Mouse (Mus musculus): ENCODE results near the gene Ifi27l2b. TPM values are rescaled to one million over a fixed set of nuclear protein-coding genes. Genes with fewer than 3 reads are reported as not detected.
"Not testable (repeated sequence)": the region's sequence is repeated elsewhere in the genome, so short reads cannot be mapped to it uniquely, and the experiment has no call there.

The Ifi27l2b gene
- not detected for total RNA-seq (2021)
- long read RNA-seq, result 0 reads

GRCm38 (mm10) chr12:103457140-103457539, at the start of gene Ifi27l2b:
Ifi27l2b (minus strand) TSS chr12:103457223.
- no peak for DNase-seq (ENCODE audit: low spot score in 2 of 2)

GRCm38 (mm10) chr12:103504402-103504801, 47.4 kb upstream of the Ifi27l2b start:
- DNase-seq (ENCODE audit: low spot score in 2 of 2), result no peak

- DNase-seq (ENCODE audit: low spot score in 2 of 2), result no peak
These were observed 46.3 kb upstream of the Ifi27l2b start for GRCm38 (mm10) chr12:103503300-103503699.

GRCm38 (mm10) chr12:103499261-103499660, 42.2 kb upstream of the Ifi27l2b start:
- no peak for DNase-seq (ENCODE audit: low spot score in 2 of 2)

GRCm38 (mm10) chr12:103498768-103499167, 41.7 kb upstream of the Ifi27l2b start:
- DNase-seq (ENCODE audit: low spot score in 2 of 2), result no peak

GRCm38 (mm10) chr12:103494486-103494885, 37.5 kb upstream of the Ifi27l2b start:
- DNase-seq (ENCODE audit: low spot score in 2 of 2), result peak; percentile 33 to 49

GRCm38 (mm10) chr12:103492767-103493166, 35.7 kb upstream of the Ifi27l2b start:
- DNase-seq (ENCODE audit: low spot score in 2 of 2), result peak; percentile 79 to 83

- DNase-seq (ENCODE audit: low spot score in 2 of 2), result no peak
These were observed 34.2 kb upstream of the Ifi27l2b start for GRCm38 (mm10) chr12:103491091-103491730.

GRCm38 (mm10) chr12:103487750-103488149, 30.7 kb upstream of the Ifi27l2b start:
- DNase-seq (ENCODE audit: low spot score in 2 of 2), result no peak

- DNase-seq (ENCODE audit: low spot score in 2 of 2), result no peak
These were observed 30.3 kb upstream of the Ifi27l2b start for GRCm38 (mm10) chr12:103487276-103487675.

- DNase-seq (ENCODE audit: low spot score in 2 of 2), result no peak
These were observed 29.7 kb upstream of the Ifi27l2b start for GRCm38 (mm10) chr12:103486726-103487125.

GRCm38 (mm10) chr12:103484200-103484972, 27.4 kb upstream of the Ifi27l2b start:
- peak in 1 of 2 experiments; percentile 5 for DNase-seq (ENCODE audit: low spot score in 2 of 2)

- no peak for DNase-seq (ENCODE audit: low spot score in 2 of 2)
These were observed 25.8 kb upstream of the Ifi27l2b start for GRCm38 (mm10) chr12:103482781-103483180.

- no peak for DNase-seq (ENCODE audit: low spot score in 2 of 2)
These were observed 24.6 kb upstream of the Ifi27l2b start for GRCm38 (mm10) chr12:103481671-103482070.

GRCm38 (mm10) chr12:103477461-103478015, 20.5 kb upstream of the Ifi27l2b start:
- no peak for DNase-seq (ENCODE audit: low spot score in 2 of 2)

- no peak for DNase-seq (ENCODE audit: low spot score in 2 of 2)
These were observed 19.9 kb upstream of the Ifi27l2b start for GRCm38 (mm10) chr12:103476779-103477389.

GRCm38 (mm10) chr12:103474481-103474880, 17.5 kb upstream of the Ifi27l2b start:
- no peak for DNase-seq (ENCODE audit: low spot score in 2 of 2)

GRCm38 (mm10) chr12:103456727-103457126, 296 bp downstream of the Ifi27l2b start:
- not testable (repeated sequence) for DNase-seq (ENCODE audit: low spot score in 2 of 2)

GRCm38 (mm10) chr12:103453361-103453760, 3.7 kb downstream of the Ifi27l2b start:
- no peak for DNase-seq (ENCODE audit: low spot score in 2 of 2)

- DNase-seq (ENCODE audit: low spot score in 2 of 2), result no peak
These were observed 12.0 kb downstream of the Ifi27l2b start for GRCm38 (mm10) chr12:103445060-103445459.

- not testable (repeated sequence) for DNase-seq (ENCODE audit: low spot score in 2 of 2)
These were observed 12.8 kb downstream of the Ifi27l2b start for GRCm38 (mm10) chr12:103444261-103444660.

- DNase-seq (ENCODE audit: low spot score in 2 of 2), result no peak
These were observed 13.5 kb downstream of the Ifi27l2b start, which contains the start of gene Ifi27l2a for GRCm38 (mm10) chr12:103443524-103443923. Ifi27l2a (minus strand) TSS chr12:103443680.

Data from layer of hippocampus, postnatal 10 days (tissue).